Mouse (Mus musculus): ENCODE measurements at regions not wholly inside any gene's neighbourhood (a gene's known extent, or its start where the extent isn't known, plus 50 kb on each side); places are given as distances from the start of the nearest gene placed in this dataset.
A peak's percentile ranks its signal among the peaks of the same experiment; 100 is the strongest.
"Not testable (repeated sequence)": the region's sequence is repeated elsewhere in the genome, so short reads cannot be mapped to it uniquely, and the experiment has no call there.

GRCm38 (mm10) chrX:50675356-50675755, 165.5 kb upstream of the Stk26 start:
- H3K27me3 ChIP-seq (ENCODE audit: control insufficient read depth, insufficient read depth, low read length, poor library complexity, severe bottlenecking), result no peaks in the 10 kb centered on the region
- no peak overlapping the region for H3K27ac ChIP-seq (ENCODE audit: insufficient read depth, low read length)
- TF ChIP-seq POLR2A (IDR thresholded peaks at IDR 0.05; ENCODE audit: insufficient read depth, low read length) (no peak), EP300 (IDR thresholded peaks at IDR 0.05; ENCODE audit: insufficient read depth, low read depth, low read length) (no peak), CTCF (IDR thresholded peaks at IDR 0.05; ENCODE audit: low read depth, low read length) (no peak)
- no peak overlapping the region for H3K9ac ChIP-seq (ENCODE audit: low read depth, poor library complexity, severe bottlenecking)
- H3K4me1 ChIP-seq (ENCODE audit: control insufficient read depth, insufficient read depth, low read length), result no peaks in the 10 kb centered on the region
- H3K9me3 ChIP-seq (replicated peaks; ENCODE audit: control insufficient read depth, insufficient read depth, low read length, poor library complexity, severe bottlenecking), result no peaks in the 10 kb centered on the region
- no peaks in the 10 kb centered on the region for H3K36me3 ChIP-seq (ENCODE audit: control insufficient read depth, insufficient read depth, low read length, poor library complexity, severe bottlenecking)
- H3K4me3 ChIP-seq (ENCODE audit: low read depth, low read length), result no peak overlapping the region

GRCm38 (mm10) chrX:50657835-50658565, 182.8 kb upstream of the Stk26 start:
- peak; percentile 63 for TF ChIP-seq CTCF (IDR thresholded peaks at IDR 0.05; ENCODE audit: low read depth, low read length)
- TF ChIP-seq EP300 (IDR thresholded peaks at IDR 0.05; ENCODE audit: insufficient read depth, low read depth, low read length), result no peak
- no peak overlapping the region for H3K4me3 ChIP-seq (ENCODE audit: low read depth, low read length)

GRCm38 (mm10) chrX:50657180-50657834, 183.5 kb upstream of the Stk26 start:
- no peak overlapping the region for H3K27ac ChIP-seq (ENCODE audit: insufficient read depth, low read length)
- H3K9me3 ChIP-seq (replicated peaks; ENCODE audit: control insufficient read depth, insufficient read depth, low read length, poor library complexity, severe bottlenecking), result no peaks in the 10 kb centered on the region
- no peaks in the 10 kb centered on the region for H3K4me1 ChIP-seq (ENCODE audit: control insufficient read depth, insufficient read depth, low read length)
- H3K4me3 ChIP-seq (ENCODE audit: low read depth, low read length), result no peak overlapping the region
- no peak overlapping the region for H3K9ac ChIP-seq (ENCODE audit: low read depth, poor library complexity, severe bottlenecking)
- TF ChIP-seq CTCF (IDR thresholded peaks at IDR 0.05; ENCODE audit: low read depth, low read length) (no peak), POLR2A (IDR thresholded peaks at IDR 0.05; ENCODE audit: insufficient read depth, low read length) (no peak), EP300 (IDR thresholded peaks at IDR 0.05; ENCODE audit: insufficient read depth, low read depth, low read length) (no peak)
- no peaks in the 10 kb centered on the region for H3K36me3 ChIP-seq (ENCODE audit: control insufficient read depth, insufficient read depth, low read length, poor library complexity, severe bottlenecking)
- no peaks in the 10 kb centered on the region for H3K27me3 ChIP-seq (ENCODE audit: control insufficient read depth, insufficient read depth, low read length, poor library complexity, severe bottlenecking)

More at GRCm38 (mm10) chrX:50657835-50658565, 182.8 kb upstream of the Stk26 start:
- Histone ChIP-seq H3K9ac (ENCODE audit: low read depth, poor library complexity, severe bottlenecking) (no peak overlapping the region), H3K9me3 (replicated peaks; ENCODE audit: control insufficient read depth, insufficient read depth, low read length, poor library complexity, severe bottlenecking) (no peaks in the 10 kb centered on the region), H3K4me1 (ENCODE audit: control insufficient read depth, insufficient read depth, low read length) (no peaks in the 10 kb centered on the region), H3K36me3 (ENCODE audit: control insufficient read depth, insufficient read depth, low read length, poor library complexity, severe bottlenecking) (no peaks in the 10 kb centered on the region), H3K27ac (ENCODE audit: insufficient read depth, low read length) (no peak overlapping the region), H3K27me3 (ENCODE audit: control insufficient read depth, insufficient read depth, low read length, poor library complexity, severe bottlenecking) (no peaks in the 10 kb centered on the region)

GRCm38 (mm10) chrX:50655380-50655779, 185.5 kb upstream of the Stk26 start:
- H3K4me3 ChIP-seq (ENCODE audit: low read depth, low read length); H3K36me3 ChIP-seq (ENCODE audit: control insufficient read depth, insufficient read depth, low read length, poor library complexity, severe bottlenecking); H3K4me1 ChIP-seq (ENCODE audit: control insufficient read depth, insufficient read depth, low read length); H3K27me3 ChIP-seq (ENCODE audit: control insufficient read depth, insufficient read depth, low read length, poor library complexity, severe bottlenecking); H3K27ac ChIP-seq (ENCODE audit: insufficient read depth, low read length); H3K9ac ChIP-seq (ENCODE audit: low read depth, poor library complexity, severe bottlenecking); H3K9me3 ChIP-seq (replicated peaks; ENCODE audit: control insufficient read depth, insufficient read depth, low read length, poor library complexity, severe bottlenecking): not testable (repeated sequence)

- no peak overlapping the region for H3K27ac ChIP-seq (ENCODE audit: insufficient read depth, low read length)
- H3K4me3 ChIP-seq (ENCODE audit: low read depth, low read length), result no peak overlapping the region
- no peaks in the 10 kb centered on the region for H3K27me3 ChIP-seq (ENCODE audit: control insufficient read depth, insufficient read depth, low read length, poor library complexity, severe bottlenecking)
- TF ChIP-seq EP300 (IDR thresholded peaks at IDR 0.05; ENCODE audit: insufficient read depth, low read depth, low read length) (no peak), POLR2A (IDR thresholded peaks at IDR 0.05; ENCODE audit: insufficient read depth, low read length) (no peak), CTCF (IDR thresholded peaks at IDR 0.05; ENCODE audit: low read depth, low read length) (no peak)
- no peaks in the 10 kb centered on the region for H3K4me1 ChIP-seq (ENCODE audit: control insufficient read depth, insufficient read depth, low read length)
- no peak overlapping the region for H3K9ac ChIP-seq (ENCODE audit: low read depth, poor library complexity, severe bottlenecking)
- H3K36me3 ChIP-seq (ENCODE audit: control insufficient read depth, insufficient read depth, low read length, poor library complexity, severe bottlenecking), result no peaks in the 10 kb centered on the region
- H3K9me3 ChIP-seq (replicated peaks; ENCODE audit: control insufficient read depth, insufficient read depth, low read length, poor library complexity, severe bottlenecking), result no peaks in the 10 kb centered on the region
These were observed 199.5 kb upstream of the Stk26 start for GRCm38 (mm10) chrX:50641347-50641746.

- Histone ChIP-seq H3K4me1 (ENCODE audit: control insufficient read depth, insufficient read depth, low read length) (no peaks in the 10 kb centered on the region), H3K27me3 (ENCODE audit: control insufficient read depth, insufficient read depth, low read length, poor library complexity, severe bottlenecking) (no peaks in the 10 kb centered on the region), H3K9me3 (replicated peaks; ENCODE audit: control insufficient read depth, insufficient read depth, low read length, poor library complexity, severe bottlenecking) (no peaks in the 10 kb centered on the region), H3K36me3 (ENCODE audit: control insufficient read depth, insufficient read depth, low read length, poor library complexity, severe bottlenecking) (peaks cover 7% of the 10 kb centered on the region), H3K9ac (ENCODE audit: low read depth, poor library complexity, severe bottlenecking) (peak overlapping the region; percentile 93), H3K4me3 (ENCODE audit: low read depth, low read length) (peak overlapping the region; percentile 47), H3K27ac (ENCODE audit: insufficient read depth, low read length) (peak overlapping the region; percentile 70)
- TF ChIP-seq POLR2A (IDR thresholded peaks at IDR 0.05; ENCODE audit: insufficient read depth, low read length), result no peak
- no peak for TF ChIP-seq CTCF (IDR thresholded peaks at IDR 0.05; ENCODE audit: low read depth, low read length)
- no peak for TF ChIP-seq EP300 (IDR thresholded peaks at IDR 0.05; ENCODE audit: insufficient read depth, low read depth, low read length)
These were observed 205.2 kb upstream of the Stk26 start for GRCm38 (mm10) chrX:50635634-50636033.
